In genomic region chr10:107217376-107218235, GRCm38 (mm10) we compare ENCODE assay signal across 17 mouse cellular contexts. TPM values are rescaled to one million over a fixed set of nuclear protein-coding genes. Genes with fewer than 3 reads are reported as not detected.
"Had no signal": no experiment of that assay in that cellular context is flagged by ENCODE, and none has a peak within 500 bp of the region (broad histone marks: within the 10 kb centered on the region; RNA-seq: fewer than 3 reads in every experiment).

No protein-coding gene starts in this region.

- DNase-seq: heart, postnatal 10 days; heart, postnatal 14 days; heart, postnatal 36 days; heart, postnatal 4 days; kidney, adult 11 months; kidney, adult 18-20 months; kidney, adult 2 months; kidney, adult 8-10 months; kidney, adult 9 months; kidney, postnatal 10 days; kidney, postnatal 14 days; kidney, postnatal 25 days; kidney, postnatal 36 days; kidney, postnatal 4 days; layer of hippocampus, adult 9-11 months; layer of hippocampus, postnatal 36 days had no signal

RNA-seq across cellular contexts. Expression of gene Lin7a, which starts 53.9 kb away (rescaled TPM):
- total RNA-seq: hematopoietic stem cell, adult 5-6 weeks had no signal
